Mouse (Mus musculus): ENCODE measurements at regions not wholly inside any gene's neighbourhood (a gene's known extent, or its start where the extent isn't known, plus 50 kb on each side); places are given as distances from the start of the nearest gene placed in this dataset.
"Not testable (repeated sequence)": the region's sequence is repeated elsewhere in the genome, so short reads cannot be mapped to it uniquely, and the experiment has no call there.

DNA sequence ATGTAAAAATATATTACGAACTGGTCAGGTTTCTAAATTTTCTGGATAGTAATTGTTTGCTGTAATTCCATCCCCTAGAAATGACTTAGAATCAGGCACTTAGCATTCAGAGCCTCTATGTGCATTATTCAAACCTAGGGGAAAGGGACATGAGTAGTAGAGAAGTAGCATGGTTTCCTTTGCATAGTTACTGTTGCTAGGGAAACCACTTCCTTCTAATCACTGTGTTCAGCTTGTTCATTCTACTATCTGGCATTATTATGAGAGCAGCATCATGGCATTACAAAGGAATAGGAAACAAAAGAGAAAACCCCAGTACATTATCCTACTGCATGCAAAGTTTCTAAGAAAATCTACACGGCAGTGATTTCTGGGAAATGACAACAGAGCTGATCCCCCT, 65.9 kb upstream of the Ccnh start:
- no peak for ATAC-seq (ENCODE audit: insufficient number of reproducible peaks, insufficient read depth, low FRiP score, low read depth)
- 96% methylated on average over 2 of the region's 2 CpGs for WGBS
- Histone ChIP-seq H3K4me1 (ENCODE audit: control insufficient read depth, insufficient read depth, low read length) (no peaks in the 10 kb centered on the region), H3K4me2 (replicated peaks; ENCODE audit: low read depth, low read length) (no peak overlapping the region), H3K9ac (replicated peaks; ENCODE audit: low read depth, low read length) (no peak overlapping the region), H3K27me3 (ENCODE audit: control insufficient read depth, insufficient read depth, low read length) (no peaks in the 10 kb centered on the region), H3K4me3 (ENCODE audit: low read depth, low read length) (no peak overlapping the region), H3K27ac (ENCODE audit: low read length) (no peak overlapping the region), H3K9me3 (ENCODE audit: control insufficient read depth, low read depth, low read length) (no peaks in the 10 kb centered on the region), H3K36me3 (ENCODE audit: control insufficient read depth, insufficient read depth, low read length) (no peaks in the 10 kb centered on the region)

DNA sequence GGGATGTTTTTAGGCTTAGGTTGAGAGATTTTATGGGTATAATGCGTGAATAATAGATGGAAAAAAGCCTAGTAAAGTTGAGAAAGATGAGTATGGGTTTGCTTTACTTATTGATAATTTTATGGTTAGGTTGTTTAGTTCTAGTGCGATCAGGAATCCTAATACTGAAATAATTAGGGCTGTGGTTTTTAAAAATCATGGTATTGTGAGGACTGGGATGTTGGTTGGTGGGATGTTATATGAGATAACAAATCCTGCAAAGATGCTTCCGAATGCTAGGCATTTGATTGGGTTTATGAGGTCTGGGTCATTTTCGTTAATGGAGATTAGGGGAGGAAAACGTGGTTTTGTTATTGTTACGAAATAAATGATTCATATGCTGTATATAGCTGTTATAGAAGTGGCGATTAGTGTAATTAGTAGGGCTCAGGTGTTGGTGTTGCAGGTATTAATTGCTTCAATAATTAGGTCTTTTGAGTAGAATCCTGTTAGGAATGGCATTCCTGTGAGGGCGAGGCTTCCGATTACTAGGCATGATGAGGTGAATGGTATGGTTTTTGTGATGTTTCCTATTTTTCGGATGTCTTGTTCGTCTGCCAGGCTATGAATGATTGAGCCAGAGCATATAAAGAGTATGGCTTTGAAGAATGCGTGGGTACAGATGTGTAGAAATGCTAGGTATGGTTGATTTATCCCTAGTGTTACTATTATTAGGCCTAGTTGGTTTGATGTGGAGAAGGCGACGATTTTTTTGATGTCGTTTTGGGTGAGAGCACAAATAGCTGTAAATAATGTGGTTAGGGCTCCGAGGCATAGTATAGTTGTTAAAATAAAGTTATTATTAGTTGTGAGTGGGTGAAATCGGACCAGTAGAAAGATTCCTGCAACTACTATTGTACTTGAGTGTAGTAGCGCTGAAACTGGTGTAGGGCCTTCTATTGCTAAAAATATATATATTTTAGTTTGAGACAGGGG, 62.3 kb upstream of the Ccnh start:
- H3K4me2 ChIP-seq (replicated peaks; ENCODE audit: low read depth, low read length); H3K27me3 ChIP-seq (ENCODE audit: control insufficient read depth, insufficient read depth, low read length); H3K9me3 ChIP-seq (ENCODE audit: control insufficient read depth, low read depth, low read length); H3K36me3 ChIP-seq (ENCODE audit: control insufficient read depth, insufficient read depth, low read length); H3K9ac ChIP-seq (replicated peaks; ENCODE audit: low read depth, low read length); H3K27ac ChIP-seq (ENCODE audit: low read length); H3K4me3 ChIP-seq (ENCODE audit: low read depth, low read length); H3K4me1 ChIP-seq (ENCODE audit: control insufficient read depth, insufficient read depth, low read length): not testable (repeated sequence)
- WGBS: 88% methylated on average over 18 of the region's 18 CpGs
- peak; percentile 100 for ATAC-seq (ENCODE audit: insufficient number of reproducible peaks, insufficient read depth, low FRiP score, low read depth)

DNA sequence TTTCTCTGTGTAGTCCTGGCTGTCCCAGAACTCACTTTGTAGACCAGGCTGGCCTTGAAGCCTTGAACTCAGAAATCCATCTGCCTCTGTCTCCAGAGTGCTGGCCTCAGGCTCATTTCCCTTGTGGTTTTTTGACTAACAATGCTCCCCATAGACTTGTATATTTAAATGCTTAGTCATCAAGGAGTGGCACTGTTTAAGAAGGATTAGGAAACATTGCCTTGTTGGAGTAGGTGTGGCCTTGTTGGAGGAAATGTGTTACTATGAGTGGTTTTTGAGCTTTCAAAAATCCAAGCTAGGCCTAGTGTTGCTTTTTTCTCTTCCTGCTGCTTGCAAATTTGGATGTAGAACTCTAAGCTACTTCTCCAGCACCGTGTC, 61.7 kb upstream of the Ccnh start:
- 67% methylated on average over 1 of the region's 1 CpGs for WGBS
- no peaks in the 10 kb centered on the region for H3K4me1 ChIP-seq (ENCODE audit: control insufficient read depth, insufficient read depth, low read length)
- H3K36me3 ChIP-seq (ENCODE audit: control insufficient read depth, insufficient read depth, low read length): no peaks in the 10 kb centered on the region
- ATAC-seq (ENCODE audit: insufficient number of reproducible peaks, insufficient read depth, low FRiP score, low read depth): no peak
- no peak overlapping the region for H3K4me3 ChIP-seq (ENCODE audit: low read depth, low read length)
- no peak overlapping the region for H3K4me2 ChIP-seq (replicated peaks; ENCODE audit: low read depth, low read length)
- no peak overlapping the region for H3K9ac ChIP-seq (replicated peaks; ENCODE audit: low read depth, low read length)
- no peaks in the 10 kb centered on the region for H3K9me3 ChIP-seq (ENCODE audit: control insufficient read depth, low read depth, low read length)
- no peaks in the 10 kb centered on the region for H3K27me3 ChIP-seq (ENCODE audit: control insufficient read depth, insufficient read depth, low read length)
- H3K27ac ChIP-seq (ENCODE audit: low read length): no peak overlapping the region

Data from stomach, embryonic 14.5 days (tissue).